Mouse (Mus musculus): ENCODE results near the gene Tmem184b. TPM values are rescaled to one million over a fixed set of nuclear protein-coding genes. Genes with fewer than 3 reads are reported as not detected.

Tmem184b gene
- total RNA-seq, 2 experiments from 2014 or later: 0.84 TPM; not detected in 1

DNA sequence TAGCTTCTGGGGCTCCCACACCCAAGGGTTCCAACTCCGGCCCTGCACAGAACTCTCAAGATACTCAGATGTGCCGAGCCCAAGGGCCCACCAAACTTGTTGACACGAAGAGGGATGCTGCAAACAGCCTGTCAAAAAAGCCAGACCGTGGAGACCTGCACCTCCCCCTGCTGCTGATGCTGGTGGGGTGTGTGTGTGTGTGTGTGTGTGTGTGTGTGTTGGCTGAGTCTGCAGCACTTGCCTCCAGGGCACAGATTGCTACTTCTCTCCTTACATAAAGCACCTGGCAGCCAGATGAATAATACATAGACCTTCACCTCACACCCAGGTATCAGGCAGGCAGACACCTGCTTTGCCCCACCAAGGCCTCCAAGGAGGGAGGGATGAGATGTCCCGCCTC is 1.2 kb downstream of the Tmem184b start:
- ATAC-seq (replicated peaks; ENCODE audit: low FRiP score, poor library complexity, severe bottlenecking): no peak

DNA sequence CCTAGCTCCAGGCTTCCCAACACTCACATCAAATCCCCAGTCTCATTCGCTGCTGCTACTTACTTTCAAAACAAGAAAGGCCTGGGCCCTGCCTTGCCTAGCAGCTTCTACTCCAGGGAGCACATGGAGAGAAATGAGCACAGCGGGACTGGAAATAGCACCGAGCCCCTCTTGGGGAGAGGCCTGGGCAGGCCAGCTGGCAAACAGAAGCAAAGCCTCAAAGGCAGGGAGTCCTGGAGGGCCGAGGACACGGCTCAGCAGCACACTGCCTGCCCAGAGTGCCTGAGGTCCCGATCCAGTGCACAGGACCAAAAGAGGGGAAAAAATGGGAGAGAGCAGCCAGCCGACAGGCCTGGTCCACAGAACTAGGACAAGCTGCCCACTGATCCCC is 2.4 kb downstream of the Tmem184b start:
- ATAC-seq (replicated peaks; ENCODE audit: low FRiP score, poor library complexity, severe bottlenecking): no peak

DNA sequence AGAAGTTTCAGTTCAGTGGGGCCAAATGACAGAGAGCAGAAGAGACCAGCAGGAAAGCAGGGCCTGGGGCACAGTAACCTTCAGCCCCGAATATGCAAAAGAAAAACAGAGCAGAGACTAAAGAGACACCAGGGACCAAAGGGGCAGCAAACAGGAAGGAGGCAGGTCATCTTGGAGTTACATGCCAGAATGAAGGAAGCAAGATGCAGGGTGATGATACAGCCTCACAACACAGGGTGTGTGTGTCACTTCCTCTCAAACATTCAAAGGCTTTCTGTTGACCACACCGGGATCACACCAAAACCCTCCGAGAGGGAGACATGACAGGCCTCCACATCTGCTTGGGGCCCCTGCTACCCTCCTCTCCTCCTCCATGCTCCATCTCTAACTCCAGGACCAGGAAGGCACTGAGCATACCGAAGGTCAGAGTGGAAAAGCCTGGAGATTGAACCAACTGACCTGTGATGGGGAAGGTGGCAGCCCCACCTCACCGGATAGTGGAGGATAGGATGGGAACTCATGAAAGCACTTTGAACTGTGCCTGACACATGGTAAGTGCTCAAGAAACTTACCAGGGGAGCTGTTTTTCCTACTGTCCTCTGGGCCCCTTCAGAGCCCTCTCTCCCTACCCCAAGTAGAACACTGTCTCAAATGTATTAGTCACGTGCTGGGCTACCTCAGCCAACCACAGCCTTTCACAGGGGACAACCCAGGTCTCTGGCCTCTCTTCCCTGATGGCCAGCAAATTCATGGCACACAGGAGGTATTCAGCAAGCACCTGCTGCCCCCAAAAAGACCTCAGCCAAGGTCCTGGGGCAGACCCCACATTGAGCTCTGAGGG is 3.0 kb downstream of the Tmem184b start:
- ATAC-seq (replicated peaks; ENCODE audit: low FRiP score, poor library complexity, severe bottlenecking): no peak

DNA sequence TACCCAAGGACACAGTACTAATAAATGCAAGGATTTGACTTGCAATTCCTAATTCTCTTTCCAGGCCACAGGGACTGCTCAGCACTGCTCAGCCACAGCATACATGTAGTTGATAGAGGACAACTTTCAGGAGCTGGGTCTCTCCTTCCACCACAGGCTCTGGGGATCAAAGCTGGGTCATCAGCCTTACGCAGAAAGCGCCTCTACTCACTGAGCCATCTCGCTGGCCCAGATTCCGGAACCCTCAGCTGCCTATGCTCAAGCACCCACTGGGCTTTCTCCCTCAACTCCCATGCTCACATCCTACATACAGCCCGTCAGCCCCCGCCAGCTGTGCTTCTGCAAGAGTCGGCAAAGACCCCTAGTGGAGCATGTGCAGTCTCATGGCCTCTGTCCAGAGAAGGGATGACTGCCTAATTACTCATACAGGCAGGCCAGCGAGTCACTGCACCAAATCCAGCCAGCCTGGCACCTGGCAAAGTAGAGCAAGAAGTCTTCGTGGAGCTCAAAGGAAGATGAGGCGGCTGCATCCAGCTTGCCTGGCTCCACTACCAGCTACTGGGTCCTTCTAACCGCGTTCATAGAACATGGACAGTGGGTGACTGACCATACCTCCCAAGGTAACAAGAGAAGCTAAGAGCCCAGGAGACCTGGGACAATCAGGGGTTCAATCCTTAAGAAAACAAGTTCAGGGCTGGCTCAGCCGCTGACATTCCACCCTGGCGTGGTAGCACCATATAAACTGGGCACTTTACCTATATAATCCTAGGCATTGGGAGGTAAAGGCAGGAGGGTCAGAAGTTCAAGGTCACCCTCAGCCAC is 3.9 kb downstream of the Tmem184b start:
- ATAC-seq (replicated peaks; ENCODE audit: low FRiP score, poor library complexity, severe bottlenecking): no peak

DNA sequence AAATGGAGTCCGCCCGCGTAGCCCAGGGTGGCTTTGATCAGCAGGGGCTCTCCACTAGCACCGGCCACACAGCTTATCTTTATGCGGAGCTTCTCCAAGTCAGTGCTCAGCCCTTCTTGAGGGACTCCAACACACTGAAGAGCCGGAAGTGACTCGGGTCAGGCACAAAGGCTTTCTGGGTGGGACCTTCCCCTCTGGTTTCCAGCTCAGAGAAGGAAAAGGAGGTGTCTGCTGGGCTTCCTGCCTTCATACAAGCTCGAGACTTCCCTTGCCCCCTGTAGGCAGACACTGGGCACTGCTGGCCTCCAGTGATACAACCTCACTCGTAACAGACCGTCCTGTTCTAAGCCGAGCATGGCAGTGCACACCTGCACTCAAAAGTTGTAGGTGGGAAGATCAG is 6.6 kb downstream of the Tmem184b start:
- ATAC-seq (replicated peaks; ENCODE audit: low FRiP score, poor library complexity, severe bottlenecking): no peak

DNA sequence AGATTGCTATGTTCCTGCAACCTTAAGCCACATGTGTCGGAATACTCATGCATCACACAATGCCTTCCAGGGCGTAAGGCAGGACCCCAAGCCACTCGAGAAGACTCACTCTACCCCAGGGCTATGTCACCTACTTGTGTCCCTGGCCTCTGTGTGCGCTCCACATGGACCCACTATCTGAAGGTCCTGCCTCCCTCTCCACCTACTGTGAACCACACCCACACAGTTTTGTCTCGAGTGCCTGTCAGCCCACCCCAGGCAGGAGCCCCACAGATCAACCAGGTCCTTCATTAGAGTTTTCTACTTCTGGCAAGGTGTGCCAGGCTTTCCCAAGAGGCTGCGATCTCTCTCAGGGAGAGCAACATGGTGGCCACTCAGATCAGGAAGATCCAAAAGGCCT is 8.1 kb downstream of the Tmem184b start:
- ATAC-seq (replicated peaks; ENCODE audit: low FRiP score, poor library complexity, severe bottlenecking): no peak

DNA sequence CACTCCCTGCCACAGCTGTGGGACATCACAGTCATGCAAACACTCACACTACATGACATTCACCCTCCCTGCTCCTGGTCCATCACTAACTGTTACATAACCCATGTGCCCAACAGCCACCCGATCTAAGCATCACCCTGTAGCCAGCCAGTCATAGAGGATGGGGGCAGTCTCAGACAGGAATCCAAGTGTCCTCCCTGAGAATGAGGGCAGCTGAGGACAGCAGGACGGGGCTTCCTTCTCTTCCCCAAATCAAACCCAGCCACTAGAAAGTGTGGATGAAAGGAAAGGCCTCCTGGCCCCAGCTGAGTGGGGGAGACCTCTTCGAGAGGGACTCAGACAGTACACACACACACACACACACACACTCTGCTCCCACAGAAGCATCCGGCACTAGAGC is 8.5 kb downstream of the Tmem184b start:
- no peak for ATAC-seq (replicated peaks; ENCODE audit: low FRiP score, poor library complexity, severe bottlenecking)

DNA sequence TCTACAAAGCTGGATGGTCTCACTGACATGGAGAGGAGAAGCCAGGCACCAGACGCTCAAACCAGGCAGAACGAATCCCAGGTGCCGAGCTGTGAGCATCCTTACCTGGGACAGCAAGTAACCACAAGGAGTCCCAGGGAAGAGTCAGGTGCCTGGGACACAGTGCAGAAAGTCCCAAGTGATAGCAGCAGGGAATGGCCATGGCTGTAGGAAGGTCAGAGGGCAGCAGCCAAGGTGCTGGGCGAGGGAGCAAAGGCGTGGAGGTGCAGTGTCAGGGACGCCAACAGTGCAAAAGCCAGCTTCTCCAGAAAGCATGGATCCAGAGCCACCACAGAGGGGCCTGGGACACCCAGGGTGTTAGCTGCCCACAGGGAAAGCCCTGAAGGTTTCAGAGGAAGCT is 10.3 kb downstream of the Tmem184b start:
- ATAC-seq (replicated peaks; ENCODE audit: low FRiP score, poor library complexity, severe bottlenecking): no peak

DNA sequence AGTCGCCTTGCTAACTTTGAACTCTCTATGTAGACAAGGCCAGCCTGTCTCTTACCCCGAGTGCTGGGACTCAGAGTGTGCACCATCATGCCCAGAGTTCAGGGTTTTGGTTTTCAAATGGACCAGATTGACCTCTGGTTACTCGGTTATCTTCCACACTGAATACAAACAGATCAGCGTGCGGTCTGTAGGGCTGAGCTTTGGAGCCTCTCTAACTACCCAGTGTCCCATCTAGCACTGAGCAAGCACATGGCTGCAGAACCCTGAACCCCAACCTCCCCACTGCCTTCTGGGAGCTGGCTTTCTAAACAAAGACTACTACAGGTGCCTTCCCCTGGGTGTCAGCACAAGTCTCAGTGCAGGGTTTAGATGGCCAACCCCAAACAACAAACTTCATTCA is 10.8 kb downstream of the Tmem184b start:
- ATAC-seq (replicated peaks; ENCODE audit: low FRiP score, poor library complexity, severe bottlenecking): no peak

DNA sequence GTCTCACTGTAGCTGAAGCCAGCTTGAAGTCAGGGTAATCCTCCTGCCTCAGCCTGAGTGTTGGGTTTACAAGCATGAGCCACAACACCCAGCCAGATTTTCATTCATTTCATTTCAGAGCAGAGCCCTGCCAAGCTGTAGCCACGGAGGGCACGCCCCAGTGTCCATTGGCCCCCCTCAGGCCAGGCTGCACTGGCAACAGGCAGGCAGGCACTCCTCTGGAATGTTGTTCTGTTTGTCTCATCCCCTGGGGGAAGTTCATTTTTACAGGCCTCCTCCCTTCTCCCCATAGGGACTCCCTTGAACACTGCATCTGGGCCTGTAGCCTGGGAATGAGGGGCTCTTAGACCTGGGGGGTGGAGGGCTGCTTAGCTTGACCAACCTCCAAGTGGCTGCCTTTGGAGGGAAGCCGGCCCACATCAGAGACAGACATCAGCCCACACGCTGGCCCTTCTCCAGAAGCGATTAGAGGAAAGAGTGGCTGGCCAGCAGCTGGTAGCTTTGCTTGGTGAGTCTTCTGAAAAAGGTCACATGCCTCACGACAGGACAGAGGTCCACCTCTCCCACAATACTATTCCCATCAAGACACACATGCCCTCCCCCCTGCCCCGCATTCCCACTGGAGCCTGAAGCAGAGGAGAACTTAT is 11.8 kb downstream of the Tmem184b start:
- no peak for ATAC-seq (replicated peaks; ENCODE audit: low FRiP score, poor library complexity, severe bottlenecking)

DNA sequence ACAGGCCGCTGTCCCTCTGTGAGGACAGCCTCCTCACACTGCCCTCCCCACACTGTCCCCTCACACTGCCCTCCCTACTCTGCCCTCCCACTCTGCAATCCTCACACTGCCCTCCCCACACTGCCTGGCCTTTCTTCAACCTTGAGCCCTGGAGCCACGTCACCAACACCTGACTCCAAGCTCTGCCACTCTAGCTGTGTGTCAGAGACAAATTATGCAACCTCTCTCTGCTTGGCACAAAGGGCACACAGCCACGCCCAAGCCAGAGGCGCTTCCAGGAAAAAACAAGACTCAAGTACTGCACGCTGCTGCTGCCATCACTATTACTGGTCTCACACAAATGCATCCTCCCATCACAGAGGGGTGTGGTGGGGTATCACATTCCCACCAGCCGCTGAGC is 12.9 kb downstream of the Tmem184b start:
- no peak for ATAC-seq (replicated peaks; ENCODE audit: low FRiP score, poor library complexity, severe bottlenecking)

DNA sequence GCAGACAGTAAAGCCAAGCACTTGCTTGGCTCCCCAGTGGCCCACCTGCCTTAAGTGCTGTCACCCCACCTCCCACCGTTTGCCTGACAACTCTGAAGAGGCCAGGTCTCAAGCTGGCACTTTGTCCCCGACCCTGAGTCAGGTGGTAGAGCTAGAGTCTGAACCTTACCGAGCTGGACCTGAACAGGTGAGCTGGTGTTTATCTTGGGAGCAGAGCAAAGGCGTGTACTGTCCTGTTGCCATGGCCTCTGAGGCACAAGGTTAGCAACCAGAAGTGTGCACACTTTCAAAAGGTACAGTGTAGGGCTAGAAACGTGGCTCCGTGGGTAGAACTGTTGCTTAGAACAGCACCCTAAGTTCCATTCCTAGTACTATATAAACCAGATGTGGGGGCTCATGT is 15.2 kb downstream of the Tmem184b start:
- ATAC-seq (replicated peaks; ENCODE audit: low FRiP score, poor library complexity, severe bottlenecking): no peak

DNA sequence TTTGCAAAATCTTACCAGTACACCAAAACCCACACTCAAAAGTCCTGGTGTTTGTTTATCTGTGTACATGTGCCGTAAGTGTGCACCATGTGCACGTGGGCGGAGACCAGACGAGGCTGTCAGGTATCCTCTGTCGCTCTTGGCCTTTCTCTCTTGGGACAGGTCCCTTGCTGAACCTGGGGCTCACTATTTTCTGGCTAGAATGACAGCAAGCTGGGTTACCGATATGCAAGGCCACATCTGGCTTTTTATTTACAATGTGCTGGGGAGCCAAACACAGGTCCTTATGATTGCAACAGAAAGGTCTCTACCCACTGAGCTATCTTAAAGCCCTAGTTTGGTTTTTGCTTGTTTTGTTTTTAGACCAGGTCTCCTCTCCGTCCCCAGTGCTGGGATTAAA is 15.8 kb downstream of the Tmem184b start:
- ATAC-seq (replicated peaks; ENCODE audit: low FRiP score, poor library complexity, severe bottlenecking): no peak

DNA sequence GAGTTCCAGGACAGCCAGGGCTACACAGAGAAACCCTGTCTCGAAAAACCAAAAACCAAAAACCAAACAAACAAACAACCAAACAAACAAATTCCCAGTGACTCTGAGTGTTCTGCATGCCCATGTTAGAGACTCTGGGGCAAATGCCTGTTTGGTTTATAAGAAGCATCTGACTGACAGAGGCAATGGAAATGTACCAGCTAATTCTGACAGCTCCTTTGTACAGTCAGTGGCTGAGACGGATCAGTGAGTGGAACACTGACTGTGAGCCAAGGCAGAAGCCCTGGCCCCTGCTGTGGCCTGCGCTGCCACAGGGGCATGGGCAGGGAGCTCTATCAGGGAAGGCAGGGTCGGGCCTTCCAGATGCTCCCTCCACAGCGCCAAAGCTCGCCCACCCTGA is 16.3 kb downstream of the Tmem184b start:
- no peak for ATAC-seq (replicated peaks; ENCODE audit: low FRiP score, poor library complexity, severe bottlenecking)

DNA sequence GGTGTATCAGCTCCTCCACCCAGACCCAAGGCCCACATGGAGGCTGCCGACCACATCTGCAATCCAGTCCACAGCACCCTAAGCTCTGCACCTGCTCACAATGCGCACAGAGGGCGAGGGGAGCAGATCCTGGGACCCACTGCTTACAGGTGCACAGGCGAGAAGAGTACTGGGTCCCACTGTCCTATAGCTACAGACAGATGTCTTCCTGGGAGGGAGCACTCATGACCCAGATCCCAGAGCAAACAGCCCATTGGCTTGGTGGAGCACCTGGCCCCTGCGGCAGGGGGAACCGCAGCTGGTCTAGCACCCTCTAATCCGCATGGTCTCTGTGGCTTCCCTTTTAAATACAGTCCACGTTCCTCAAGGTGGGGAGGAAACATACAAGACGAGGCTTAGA is 21.7 kb downstream of the Tmem184b start:
- no peak for ATAC-seq (replicated peaks; ENCODE audit: low FRiP score, poor library complexity, severe bottlenecking)

DNA sequence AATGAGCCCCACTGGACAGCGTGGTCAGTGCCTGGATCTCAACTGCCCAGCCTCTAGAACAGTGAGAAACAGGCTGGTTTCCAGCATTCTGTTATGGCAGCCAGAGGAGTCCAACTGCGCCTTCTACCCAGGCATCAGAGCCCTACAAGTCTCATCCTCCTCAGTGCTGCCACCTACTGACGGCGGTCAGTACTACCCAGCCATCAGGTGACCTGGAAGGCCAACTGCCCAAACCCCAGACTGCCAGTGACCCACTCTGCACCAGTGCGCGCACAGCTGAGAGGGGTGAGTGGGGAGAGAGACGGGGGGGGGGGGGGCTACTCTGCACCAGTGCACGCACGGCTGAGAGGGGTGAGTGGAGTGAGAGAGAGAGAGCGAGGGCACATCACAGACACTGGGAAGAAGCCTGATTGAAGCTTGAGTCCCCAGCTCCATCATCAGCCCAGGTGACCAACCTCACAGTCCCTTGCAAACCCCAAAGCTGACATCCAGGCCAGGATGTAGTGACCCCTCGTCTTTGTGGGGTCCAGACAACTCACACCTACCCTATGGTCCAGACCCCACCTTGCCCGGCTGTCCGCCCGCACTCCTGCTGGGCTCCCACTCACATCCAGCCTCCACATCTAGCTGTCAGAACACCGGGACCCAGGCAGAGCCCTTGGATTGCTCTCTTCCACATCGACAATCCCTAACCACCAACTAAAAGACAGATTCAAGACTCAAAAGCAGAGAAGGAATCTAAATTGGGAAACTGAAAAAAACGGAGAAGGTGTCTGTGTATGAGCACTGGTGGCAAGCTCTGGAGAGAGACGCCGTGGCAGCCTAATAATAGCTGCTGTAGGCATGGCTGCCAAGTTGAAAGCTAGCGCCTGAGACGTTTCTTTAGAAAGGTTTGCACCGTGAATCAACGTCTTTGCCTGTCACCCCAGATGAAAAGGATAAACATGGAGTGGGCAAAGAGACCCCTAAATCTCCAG is 22.6 kb downstream of the Tmem184b start:
- ATAC-seq (replicated peaks; ENCODE audit: low FRiP score, poor library complexity, severe bottlenecking): peak; percentile 53

DNA sequence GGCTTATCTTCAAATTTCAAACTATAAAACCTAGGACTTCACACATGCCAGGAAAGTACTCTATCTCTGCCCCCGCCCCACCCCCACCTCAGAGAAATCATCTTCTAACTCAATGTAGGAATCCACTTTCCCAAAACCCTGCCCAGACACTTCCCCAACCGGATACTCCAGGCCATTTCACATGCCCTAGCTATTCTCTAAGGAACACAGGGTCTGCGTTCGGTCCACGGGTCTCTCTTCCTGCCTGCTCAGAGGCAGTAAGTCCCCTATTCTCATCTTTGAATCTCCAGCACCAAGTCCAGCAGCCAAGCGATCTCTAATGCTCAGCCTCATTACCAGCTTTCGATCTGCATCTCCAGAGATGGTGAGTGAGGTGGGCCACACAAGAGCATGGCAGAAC is 23.7 kb downstream of the Tmem184b start:
- ATAC-seq (replicated peaks; ENCODE audit: low FRiP score, poor library complexity, severe bottlenecking): no peak

DNA sequence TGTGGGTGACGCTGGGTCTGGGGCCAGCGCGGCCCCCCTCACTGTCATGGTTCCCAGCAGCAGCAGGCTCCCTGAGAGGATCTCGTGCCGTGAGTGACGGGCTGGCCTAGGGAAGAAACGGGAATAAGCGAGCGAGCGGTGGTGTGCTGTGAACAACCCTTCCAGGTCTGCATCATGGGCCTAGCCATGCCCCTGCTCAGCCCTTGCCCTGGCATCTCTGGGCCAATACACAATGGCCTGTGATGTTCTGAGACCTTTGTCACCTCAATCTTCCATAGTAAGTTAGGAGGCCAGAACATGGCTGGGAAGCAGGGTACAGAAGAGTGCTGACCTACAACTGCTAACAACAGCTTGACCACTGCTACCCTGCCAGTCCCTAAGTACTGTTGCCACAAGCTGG is 24.8 kb downstream of the Tmem184b start:
- ATAC-seq (replicated peaks; ENCODE audit: low FRiP score, poor library complexity, severe bottlenecking): no peak

DNA sequence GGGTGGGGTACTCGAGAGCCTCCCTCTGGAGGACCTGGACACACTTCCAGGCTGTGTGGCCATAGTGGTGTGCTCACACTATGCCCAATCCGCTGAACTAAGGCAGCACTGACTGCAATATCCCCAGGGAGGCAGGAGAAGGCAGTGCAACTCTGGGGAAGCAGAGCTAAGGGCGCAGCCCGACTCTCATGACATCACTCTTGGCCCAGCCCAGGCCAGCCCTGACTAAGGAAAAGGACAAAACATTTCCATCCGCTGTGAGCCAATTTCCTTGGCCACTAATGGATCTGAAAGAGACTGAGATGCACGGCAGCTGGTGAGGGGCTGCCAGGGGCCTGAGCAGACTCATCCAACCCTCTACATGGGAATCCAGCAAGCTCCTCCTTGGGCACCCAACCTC is 25.7 kb downstream of the Tmem184b start:
- ATAC-seq (replicated peaks; ENCODE audit: low FRiP score, poor library complexity, severe bottlenecking): no peak

DNA sequence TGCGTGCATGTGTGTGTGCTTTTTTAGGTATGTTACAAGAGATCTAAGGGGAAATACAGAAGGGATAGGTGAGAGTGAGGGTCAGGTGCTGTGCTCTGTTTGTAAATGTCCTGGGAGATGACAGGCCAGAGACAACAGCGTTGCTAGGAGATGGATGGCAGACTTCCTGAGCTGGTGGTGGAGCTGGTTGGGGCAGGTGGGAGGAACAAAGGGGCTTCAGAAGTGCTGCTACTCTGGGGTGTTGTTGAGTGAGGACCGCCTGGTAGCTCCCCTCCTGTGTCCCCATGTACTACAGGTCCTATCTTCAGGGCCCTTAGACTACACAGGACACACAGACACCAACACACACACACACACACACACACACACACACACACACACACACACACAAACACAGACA is 28.6 kb downstream of the Tmem184b start:
- no peak for ATAC-seq (replicated peaks; ENCODE audit: low FRiP score, poor library complexity, severe bottlenecking)

Measured in erythroid progenitor cell, adult 5-6 weeks (primary cell).